Mouse (Mus musculus) midbrain, embryonic 15.5 days (tissue): ENCODE data around the gene Dusp15. TPM values are rescaled to one million over a fixed set of nuclear protein-coding genes. Genes with fewer than 3 reads are reported as not detected.

ENCODE experiments used
- ATAC-seq: fragments of 200-750 bp; cut with Nextera tagmentation; replicated peaks from 2 replicates; pipeline ENCODE4 v1.8.0; 2017; ENCODE audit warnings: moderate TSS enrichment
- H3K27ac ChIP-seq: fragments of 300-500 bp; sonication (generic); 2 replicates; pipeline ENCODE4 v1.5.1; 2015; ENCODE audit warnings: mild to moderate bottlenecking, inconsistent platforms
- H3K27me3 ChIP-seq: fragments of 300-500 bp; sonication (generic); replicated peaks from 2 replicates; pipeline ENCODE4 v1.6.1; 2015; ENCODE audit warnings: inconsistent platforms
- H3K36me3 ChIP-seq: fragments of 300-500 bp; sonication (generic); replicated peaks from 2 replicates; pipeline ENCODE4 v1.6.1; 2015; ENCODE audit warnings: inconsistent platforms
- H3K4me1 ChIP-seq: fragments of 300-500 bp; sonication (generic); 2 replicates; pipeline ENCODE4 v1.6.1; 2015; ENCODE audit warnings: inconsistent platforms
- H3K4me2 ChIP-seq: fragments of 300-500 bp; sonication (generic); 2 replicates; pipeline ENCODE4 v1.6.1; 2015; ENCODE audit warnings: inconsistent platforms, mild to moderate bottlenecking, moderate library complexity
- H3K4me3 ChIP-seq: fragments of 300-500 bp; sonication (generic); 2 replicates; pipeline ENCODE4 v1.5.1; 2015; ENCODE audit warnings: mild to moderate bottlenecking, inconsistent platforms
- H3K9ac ChIP-seq: fragments of 300-500 bp; sonication (generic); 2 replicates; pipeline ENCODE4 v1.6.1; 2015; ENCODE audit warnings: mild to moderate bottlenecking, inconsistent platforms
- H3K9me3 ChIP-seq: fragments of 300-500 bp; sonication (generic); 2 replicates; pipeline ENCODE4 v1.6.1; 2016; ENCODE audit warnings: inconsistent platforms
- WGBS: fragments of 180-500 bp; shearing (Covaris S2); methylation state at CpG from one replicate; pipeline ENCODE4 v1.1.7; 2015; ENCODE audit warnings: mixed read lengths; 5-methylcytosine and 5-hydroxymethylcytosine counted together
- polyA plus RNA-seq: library from polyadenylated mRNA; unstranded; fragments of >200 nt; fragmentation: Nextera tagmentation; extraction: Ambion mirVana; gene quantifications from 2 replicates; pipeline ENCODE4 v1.2.1, GENCODE M21; 2015

The Dusp15 gene
- polyA plus RNA-seq, 1 experiment from 2014 or later = 14.0 TPM

GRCm38 (mm10) chr2:152899011-152899410 is 52.5 kb downstream of the Dusp15 start:
- Histone ChIP-seq H3K36me3 (no peaks in the 10 kb centered on the region), H3K27me3 (no peaks in the 10 kb centered on the region), H3K9ac (no peak overlapping the region), H3K4me2 (no peak overlapping the region), H3K27ac (no peak overlapping the region), H3K4me1 (no peaks in the 10 kb centered on the region), H3K4me3 (no peak overlapping the region), H3K9me3 (no peaks in the 10 kb centered on the region)
- 73% methylated on average over 6 of the region's 6 CpGs for WGBS
- ATAC-seq = no peak

GRCm38 (mm10) chr2:152896926-152897325 is 54.6 kb downstream of the Dusp15 start:
- no peaks in the 10 kb centered on the region for H3K4me1 ChIP-seq
- H3K27me3 ChIP-seq = no peaks in the 10 kb centered on the region
- no peak for ATAC-seq
- no peaks in the 10 kb centered on the region for H3K9me3 ChIP-seq
- H3K9ac ChIP-seq = no peak overlapping the region
- no peak overlapping the region for H3K27ac ChIP-seq
- H3K4me3 ChIP-seq = no peak overlapping the region
- H3K4me2 ChIP-seq = no peak overlapping the region
- 88% methylated on average over 3 of the region's 3 CpGs for WGBS
- H3K36me3 ChIP-seq = no peaks in the 10 kb centered on the region

DNA sequence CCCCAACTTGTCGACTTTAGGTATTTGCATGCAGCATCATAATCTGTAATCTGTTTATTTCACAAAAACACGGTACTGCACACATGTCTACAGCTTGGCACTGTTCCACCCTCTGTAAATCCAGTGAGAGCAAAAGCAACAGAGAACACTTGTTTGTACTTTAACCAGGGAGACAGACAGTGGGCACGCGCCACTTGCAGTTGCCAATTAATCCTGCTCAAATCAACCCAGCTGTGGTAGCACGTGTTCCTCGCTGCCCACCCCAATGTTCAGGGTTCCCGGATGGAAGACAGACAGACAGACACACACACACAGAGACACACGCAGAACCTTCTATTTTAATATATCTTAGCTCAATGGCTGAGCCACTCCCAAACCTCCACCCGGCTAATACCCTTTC is 55.7 kb downstream of the Dusp15 start:
- H3K4me3 ChIP-seq = no peak overlapping the region
- no peaks in the 10 kb centered on the region for H3K4me1 ChIP-seq
- H3K9ac ChIP-seq = no peak overlapping the region
- no peaks in the 10 kb centered on the region for H3K9me3 ChIP-seq
- H3K36me3 ChIP-seq = no peaks in the 10 kb centered on the region
- H3K27ac ChIP-seq = no peak overlapping the region
- H3K27me3 ChIP-seq = no peaks in the 10 kb centered on the region
- 88% methylated on average over 9 of the region's 9 CpGs for WGBS
- no peak overlapping the region for H3K4me2 ChIP-seq
- no peak for ATAC-seq

Other genes starting within 250 kb of the Dusp15 start
- 30.7 and 33.7 TPM in 2 replicates for gene Id1, start 215.4 kb downstream of the Dusp15 start, polyA plus RNA-seq
- gene Cox4i2, start 197.5 kb downstream of the Dusp15 start, polyA plus RNA-seq = 5.2 and 6.4 TPM in 2 replicates
- gene Bcl2l1, start 120.0 kb downstream of the Dusp15 start, polyA plus RNA-seq = 195 and 197 TPM in 2 replicates
- 12.9 and 14.6 TPM in 2 replicates for gene Tpx2, start 103.7 kb downstream of the Dusp15 start, polyA plus RNA-seq
- not detected in 2 replicates for gene Mylk2, start 40.3 kb downstream of the Dusp15 start, polyA plus RNA-seq
- gene Foxs1, start 18.5 kb downstream of the Dusp15 start, polyA plus RNA-seq = 4.3 and 4.4 TPM in 2 replicates
- 8.8 and 8.9 TPM in 2 replicates for gene Ttll9, start 10.8 kb upstream of the Dusp15 start, polyA plus RNA-seq
- gene Pdrg1, start 63.7 kb upstream of the Dusp15 start, polyA plus RNA-seq = 234 and 236 TPM in 2 replicates
- 1.9 and 2.1 TPM in 2 replicates for gene Xkr7, start 80.2 kb upstream of the Dusp15 start, polyA plus RNA-seq
- gene Ccm2l, start 114.3 kb upstream of the Dusp15 start, polyA plus RNA-seq = 1.7 and 2.7 TPM in 2 replicates
- 2.9 and 3.3 TPM in 2 replicates for gene Hck, start 156.8 kb upstream of the Dusp15 start, polyA plus RNA-seq
- gene Tm9sf4, start 209.6 kb upstream of the Dusp15 start, polyA plus RNA-seq = 82.0 and 88.7 TPM in 2 replicates